Mouse (Mus musculus) forebrain, embryonic 14.5 days (tissue): ENCODE measurements around the gene Tarbp2. TPM values are rescaled to one million over a fixed set of nuclear protein-coding genes. Genes with fewer than 3 reads are reported as not detected.

Experiments used
- ATAC-seq: fragments of 200-750 bp; cut with Nextera tagmentation; 2 replicates; pipeline ENCODE4 v1.8.0; 2017; ENCODE audit warnings: mild to moderate bottlenecking, moderate library complexity
- DNase-seq: peaks from one replicate; pipeline ENCODE4 v3.0.0-alpha.2; 2015; ENCODE audit warnings: low spot score
- H3K27ac ChIP-seq: fragments of 300-500 bp; sonication (generic); 2 replicates; pipeline ENCODE4 v1.5.1; 2014; ENCODE audit warnings: low read depth, mild to moderate bottlenecking, control low read depth, low read length, moderate library complexity
- H3K27me3 ChIP-seq: fragments of 300-500 bp; sonication (generic); replicated peaks from 2 replicates; pipeline ENCODE4 v1.6.1; 2014; ENCODE audit warnings: low read length, control low read depth, mixed read lengths; ENCODE audit not compliant: control insufficient read depth, insufficient read depth
- H3K36me3 ChIP-seq: fragments of 300-500 bp; sonication (generic); 2 replicates; pipeline ENCODE4 v1.6.1; 2014; ENCODE audit warnings: low read length, control low read depth; ENCODE audit not compliant: control insufficient read depth, insufficient read depth
- H3K4me1 ChIP-seq: fragments of 300-500 bp; sonication (generic); 2 replicates; pipeline ENCODE4 v1.6.1; 2014; ENCODE audit warnings: antibody characterized with exemption, low read length, control low read depth; ENCODE audit not compliant: control insufficient read depth, insufficient read depth
- H3K4me2 ChIP-seq: fragments of 300-500 bp; sonication (generic); 2 replicates; pipeline ENCODE4 v1.6.1; 2014; ENCODE audit warnings: mild to moderate bottlenecking, control low read depth, low read length
- H3K4me3 ChIP-seq: fragments of 300-500 bp; sonication (generic); 2 replicates; pipeline ENCODE4 v1.5.1; 2014; ENCODE audit warnings: low read depth, low read length, control low read depth
- H3K9ac ChIP-seq: fragments of 300-500 bp; sonication (generic); 2 replicates; pipeline ENCODE4 v1.6.1; 2014; ENCODE audit warnings: mild to moderate bottlenecking, low read length, control low read depth, moderate library complexity
- H3K9me3 ChIP-seq: fragments of 300-500 bp; sonication (generic); replicated peaks from 2 replicates; pipeline ENCODE4 v1.6.1; 2016; ENCODE audit warnings: low read length, control low read depth, mixed read lengths; ENCODE audit not compliant: control insufficient read depth
- whole genome bisulfite sequencing: fragments of 180-500 bp; shearing (Covaris S2); extraction: QIAGEN DNeasy Blood & Tissue Kit; methylation state at CpG from one replicate; pipeline ENCODE4 v1.1.7; 2014; 5-methylcytosine and 5-hydroxymethylcytosine counted together
- polyA plus RNA-seq: library from polyadenylated mRNA; unstranded; fragments of >200 nt; fragmentation: Nextera tagmentation; extraction: Ambion mirVana; gene quantifications from 2 replicates; pipeline ENCODE4 v1.2.1, GENCODE M21; 2014

Tarbp2 gene
- polyA plus RNA-seq, 1 experiment from 2014 or later: 83.9 TPM

DNA sequence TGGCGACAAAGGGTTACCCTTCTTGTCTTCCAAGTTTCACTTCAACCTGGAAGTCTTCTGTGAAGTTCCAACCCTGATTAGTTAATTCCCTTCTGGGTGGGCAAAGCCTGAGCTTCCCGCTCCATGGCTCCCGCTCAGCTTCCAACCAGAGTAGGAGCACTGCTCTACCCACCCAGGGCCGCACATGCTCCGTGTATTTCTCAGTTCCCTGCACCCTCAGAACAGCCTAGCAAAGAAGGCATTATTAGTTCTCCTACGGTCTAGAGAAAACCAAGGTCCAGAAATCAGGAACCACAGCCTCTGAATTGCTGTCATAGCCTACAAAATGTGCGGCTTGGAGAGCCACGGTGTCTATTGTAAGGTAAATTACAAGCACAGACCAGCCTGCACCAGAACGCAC, 7.9 kb upstream of the Tarbp2 start:
- WGBS: 4% methylated on average over 9 of the region's 9 CpGs
- Histone ChIP-seq H3K4me2 (peak overlapping the region; percentile 82), H3K27ac (peak overlapping the region; percentile 86), H3K4me3 (peak overlapping the region; percentile 57), H3K4me1 (peaks cover 30% of the 10 kb centered on the region), H3K9ac (peak overlapping the region; percentile 66), H3K27me3 (no peaks in the 10 kb centered on the region), H3K36me3 (peaks cover 28% of the 10 kb centered on the region), H3K9me3 (no peaks in the 10 kb centered on the region)
- DNase-seq (peak; percentile 59), ATAC-seq (peak; percentile 74)

DNA sequence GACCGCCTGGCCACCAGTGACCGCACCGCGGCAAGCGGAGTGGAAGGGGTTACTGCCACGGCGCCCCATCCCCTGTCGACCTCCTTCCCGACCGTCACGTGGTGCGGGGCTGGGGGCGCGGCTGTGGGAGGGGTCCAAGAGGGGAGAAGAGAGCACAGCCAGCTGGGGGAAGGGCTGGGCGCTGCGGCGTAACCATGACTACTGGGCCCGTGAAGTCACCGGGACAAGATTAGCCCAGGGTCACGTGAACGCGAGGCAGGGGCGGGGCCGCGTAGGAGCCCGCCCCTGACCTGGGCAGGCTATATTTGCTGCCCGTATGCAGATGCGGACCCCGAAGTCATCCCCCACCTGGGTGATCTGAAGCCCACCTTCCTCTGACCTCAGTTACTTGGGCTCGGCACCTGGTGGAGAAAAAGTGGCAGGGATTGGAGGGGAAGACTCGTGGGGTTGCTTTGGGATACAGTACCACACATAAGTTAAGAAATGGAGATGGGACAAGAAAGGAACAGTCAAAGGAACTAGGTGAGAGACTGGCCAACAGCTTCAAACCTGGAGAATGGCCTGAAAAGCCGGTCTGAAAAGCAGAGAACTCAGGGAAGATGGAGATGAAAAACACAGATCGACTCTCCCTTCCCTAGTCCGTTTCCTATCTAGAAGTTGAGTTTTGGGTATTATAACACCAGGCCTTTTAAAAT, 7.3 kb upstream of the Tarbp2 start:
- Histone ChIP-seq H3K36me3 (peaks cover 21% of the 10 kb centered on the region), H3K27me3 (no peaks in the 10 kb centered on the region), H3K4me2 (peak overlapping the region; percentile 82), H3K4me3 (peak overlapping the region; percentile 57), H3K9ac (peak overlapping the region; percentile 66), H3K27ac (peak overlapping the region; percentile 86), H3K9me3 (no peaks in the 10 kb centered on the region), H3K4me1 (peaks cover 36% of the 10 kb centered on the region)
- WGBS: 5% methylated on average over 34 of the region's 34 CpGs
- peak; percentile 97 for ATAC-seq
- DNase-seq: peak; percentile 93

DNA sequence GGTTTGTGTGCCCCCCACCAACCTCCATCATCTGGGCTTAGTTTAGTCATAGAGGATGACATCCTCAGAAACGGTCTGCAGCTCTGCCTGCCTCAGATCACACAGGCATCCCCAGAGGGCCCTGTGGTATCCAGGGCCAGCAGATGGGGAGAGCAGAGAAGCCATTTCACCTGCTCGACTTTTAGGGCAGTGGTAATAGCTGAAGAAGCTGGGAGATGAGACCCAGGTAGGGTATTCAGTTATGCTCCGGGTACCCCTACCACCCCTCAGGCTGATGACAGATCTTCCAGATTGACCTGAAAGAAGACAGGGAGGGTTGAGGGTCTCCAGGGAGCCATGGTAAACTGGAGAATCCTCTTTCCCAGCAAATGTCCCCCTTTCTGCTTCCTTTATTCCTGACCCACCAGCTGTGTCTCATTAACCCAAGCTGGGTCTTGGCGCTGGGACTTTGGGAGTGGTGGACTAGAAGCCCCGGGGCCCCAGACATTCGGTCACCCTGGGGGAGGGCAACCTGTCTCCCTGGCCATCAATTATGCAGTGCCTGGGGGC, 6.6 kb upstream of the Tarbp2 start:
- H3K9me3 ChIP-seq: no peaks in the 10 kb centered on the region
- H3K4me2 ChIP-seq: peak overlapping the region; percentile 82
- H3K4me3 ChIP-seq: peak overlapping the region; percentile 57
- 14% methylated on average over 6 of the region's 6 CpGs for WGBS
- peak overlapping the region; percentile 86 for H3K27ac ChIP-seq
- no peaks in the 10 kb centered on the region for H3K27me3 ChIP-seq
- peaks cover 40% of the 10 kb centered on the region for H3K4me1 ChIP-seq
- DNase-seq: no peak
- H3K9ac ChIP-seq: peak overlapping the region; percentile 66; the same call in 1 of the 2 replicates
- H3K36me3 ChIP-seq: peaks cover 15% of the 10 kb centered on the region
- no peak for ATAC-seq

DNA sequence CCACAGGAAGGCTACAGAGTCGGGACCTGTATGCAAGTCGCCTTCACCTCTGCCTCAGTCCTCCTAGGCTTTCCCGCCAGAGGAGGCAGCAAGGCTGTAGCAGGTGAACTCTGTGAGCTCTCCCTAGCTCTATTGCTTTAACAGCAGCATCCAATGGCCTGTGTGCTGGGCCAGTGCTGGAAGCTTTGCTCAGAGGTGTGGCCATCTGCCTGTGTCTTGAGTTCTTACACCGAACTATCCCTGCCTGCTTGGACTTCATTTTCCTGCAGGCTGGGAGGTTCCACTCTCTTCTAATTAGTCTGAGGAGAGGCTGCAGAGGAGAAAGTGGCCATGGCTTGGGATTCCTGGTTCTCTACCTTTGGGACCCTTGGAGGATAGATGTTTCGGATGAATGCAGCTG, 6.0 kb upstream of the Tarbp2 start:
- Histone ChIP-seq H3K36me3 (peaks cover 12% of the 10 kb centered on the region), H3K4me3 (no peak overlapping the region), H3K9ac (no peak overlapping the region), H3K4me1 (peaks cover 40% of the 10 kb centered on the region), H3K27ac (0 out of 2 replicates have a peak overlapping the region, but pooled peaks have one; percentile 86), H3K4me2 (no peak overlapping the region), H3K9me3 (no peaks in the 10 kb centered on the region), H3K27me3 (no peaks in the 10 kb centered on the region)
- ATAC-seq (no peak), DNase-seq (no peak)
- 33% methylated on average over 5 of the region's 5 CpGs for WGBS

DNA sequence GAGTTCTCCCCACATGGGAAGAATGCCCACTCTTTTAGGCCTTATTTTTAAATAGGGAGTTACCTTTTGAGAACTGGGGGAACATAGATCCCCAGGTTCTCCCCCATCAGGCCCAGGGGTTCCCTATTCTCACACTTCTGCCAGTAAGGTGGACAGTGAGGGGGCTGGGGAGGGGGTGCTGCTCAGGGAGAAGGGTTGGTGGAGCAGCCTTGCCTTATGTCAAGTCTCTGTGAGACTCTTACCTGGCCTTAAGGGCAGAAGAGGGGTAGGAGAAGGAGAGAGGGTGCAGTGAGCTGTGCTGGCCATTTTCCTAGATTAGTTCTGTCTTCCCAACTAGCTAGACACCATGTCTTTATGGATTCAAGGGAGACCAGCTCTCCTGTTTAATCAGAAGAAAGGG, 5.5 kb upstream of the Tarbp2 start:
- DNase-seq (no peak), ATAC-seq (no peak)
- Histone ChIP-seq H3K27ac (no peak overlapping the region), H3K4me3 (no peak overlapping the region), H3K4me2 (no peak overlapping the region), H3K9ac (no peak overlapping the region), H3K36me3 (peaks cover 9% of the 10 kb centered on the region), H3K4me1 (peaks cover 40% of the 10 kb centered on the region), H3K27me3 (no peaks in the 10 kb centered on the region), H3K9me3 (no peaks in the 10 kb centered on the region)

DNA sequence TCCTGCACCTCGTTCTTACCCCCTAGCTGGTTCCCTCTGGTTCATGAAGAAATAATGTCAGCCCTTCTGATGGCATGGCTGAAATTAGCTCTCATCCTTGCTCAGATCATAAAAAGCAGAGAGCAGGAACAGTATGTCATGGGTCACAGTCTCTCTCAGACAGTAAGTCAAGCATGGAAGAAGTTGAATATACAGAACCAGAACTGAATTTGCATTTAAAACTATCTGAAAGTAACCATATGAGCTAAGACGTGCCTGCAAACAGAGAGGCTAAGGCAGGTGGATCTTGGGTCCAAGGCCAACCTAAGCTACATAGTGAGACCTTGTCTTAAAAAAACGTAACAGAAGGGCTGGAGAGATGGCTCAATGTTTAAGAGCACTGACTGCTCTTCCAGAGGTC, 5.0 kb upstream of the Tarbp2 start:
- WGBS: 83% methylated on average over 3 of the region's 3 CpGs
- H3K4me3 ChIP-seq: no peak overlapping the region
- no peak overlapping the region for H3K4me2 ChIP-seq
- no peak overlapping the region for H3K9ac ChIP-seq
- H3K27me3 ChIP-seq: no peaks in the 10 kb centered on the region
- H3K9me3 ChIP-seq: no peaks in the 10 kb centered on the region
- DNase-seq: no peak
- no peak for ATAC-seq
- no peak overlapping the region for H3K27ac ChIP-seq
- peaks cover 6% of the 10 kb centered on the region; the same call in 1 of the 2 replicates for H3K36me3 ChIP-seq
- H3K4me1 ChIP-seq: peaks cover 40% of the 10 kb centered on the region

DNA sequence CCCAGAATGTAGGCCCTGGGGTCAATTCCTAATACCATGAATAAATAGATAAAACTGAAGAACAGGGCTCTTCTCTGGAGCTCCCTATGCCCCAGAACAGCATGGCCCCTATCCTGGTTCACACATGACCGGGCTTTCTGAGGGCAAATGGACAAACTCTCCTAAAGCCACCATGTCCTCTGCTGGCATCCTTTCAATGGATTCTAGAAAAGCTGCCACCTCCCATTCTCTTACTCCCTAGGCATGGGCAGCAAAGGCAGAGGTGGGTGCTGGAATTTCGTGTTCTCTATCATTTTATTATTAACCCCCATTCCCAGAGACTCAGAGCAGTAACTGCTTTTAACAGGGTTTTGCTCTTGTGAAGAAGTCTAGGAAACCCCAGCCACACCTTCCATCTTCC, 2.7 kb upstream of the Tarbp2 start:
- no peak for ATAC-seq
- 94% methylated on average over 2 of the region's 2 CpGs for WGBS
- H3K9ac ChIP-seq: peak overlapping the region; percentile 87; the same call in 1 of the 2 replicates
- no peaks in the 10 kb centered on the region for H3K9me3 ChIP-seq
- H3K4me2 ChIP-seq: peak overlapping the region; percentile 61
- no peaks in the 10 kb centered on the region for H3K36me3 ChIP-seq
- H3K4me3 ChIP-seq: no peak overlapping the region
- DNase-seq: no peak
- H3K27me3 ChIP-seq: no peaks in the 10 kb centered on the region
- peaks cover 32% of the 10 kb centered on the region for H3K4me1 ChIP-seq
- H3K27ac ChIP-seq: no peak overlapping the region

DNA sequence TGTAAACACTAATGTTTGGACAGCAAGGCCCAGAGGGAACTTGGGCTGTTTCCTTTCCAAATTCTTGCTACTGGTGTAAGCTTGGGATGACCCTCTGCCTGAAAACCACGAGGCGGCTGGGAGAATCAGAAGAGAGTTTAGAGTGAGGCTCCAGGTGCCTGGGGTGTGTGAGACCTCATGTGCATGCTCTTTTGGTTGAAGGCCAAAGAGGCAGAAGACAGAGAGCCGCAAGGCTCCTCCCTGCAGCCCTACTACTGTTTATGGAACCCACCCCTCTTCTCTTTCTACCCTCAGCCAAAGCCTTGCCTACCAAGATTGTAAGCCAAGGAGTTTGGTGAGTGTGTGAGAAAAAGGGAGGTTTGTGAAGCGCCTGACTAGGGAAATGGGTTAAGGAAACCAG, 2.2 kb upstream of the Tarbp2 start:
- no peaks in the 10 kb centered on the region for H3K9me3 ChIP-seq
- no peaks in the 10 kb centered on the region; the same call in 1 of the 2 replicates for H3K36me3 ChIP-seq
- DNase-seq: no peak
- peak overlapping the region; percentile 87 for H3K9ac ChIP-seq
- ATAC-seq: no peak
- 38% methylated on average over 4 of the region's 4 CpGs for WGBS
- H3K4me3 ChIP-seq: peak overlapping the region; percentile 75
- peak overlapping the region; percentile 61 for H3K4me2 ChIP-seq
- no peaks in the 10 kb centered on the region for H3K27me3 ChIP-seq
- H3K4me1 ChIP-seq: peaks cover 31% of the 10 kb centered on the region
- H3K27ac ChIP-seq: peak overlapping the region; percentile 87; the same call in 1 of the 2 replicates

DNA sequence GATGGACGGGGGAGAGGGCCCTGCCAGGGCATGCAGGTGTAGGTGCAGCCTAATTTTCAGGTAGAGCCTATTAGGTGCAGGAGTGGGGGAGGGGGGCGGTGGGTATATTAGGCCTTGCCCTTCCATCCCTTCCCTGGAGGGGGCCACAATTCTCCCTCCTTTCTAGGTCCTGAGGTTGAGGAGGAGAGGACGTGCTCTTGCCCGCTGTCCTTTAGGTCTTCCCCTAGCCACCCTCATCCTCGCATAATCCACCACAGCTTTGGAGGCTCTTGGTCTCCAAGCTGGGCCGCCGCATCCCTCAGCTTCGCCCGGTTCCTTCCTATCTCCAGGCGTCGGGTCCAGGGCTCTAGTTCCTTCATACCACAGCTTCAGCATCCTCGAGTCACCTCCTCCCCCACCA, 1.7 kb upstream of the Tarbp2 start:
- Histone ChIP-seq H3K4me1 (peaks cover 26% of the 10 kb centered on the region), H3K27ac (peak overlapping the region; percentile 87), H3K9me3 (no peaks in the 10 kb centered on the region), H3K36me3 (peaks cover 4% of the 10 kb centered on the region; the same call in 1 of the 2 replicates), H3K27me3 (no peaks in the 10 kb centered on the region), H3K9ac (peak overlapping the region; percentile 87), H3K4me3 (peak overlapping the region; percentile 75), H3K4me2 (peak overlapping the region; percentile 61)
- WGBS: 0% methylated on average over 12 of the region's 12 CpGs
- peak; percentile 43 for DNase-seq
- 0 out of 2 replicates have a peak, but pooled peaks have one; percentile 0 for ATAC-seq
